Mouse (Mus musculus) embryonic fibroblast, embryonic 13.5 days (primary cell): ENCODE data around the gene Baiap3. TPM values are rescaled to one million over a fixed set of nuclear protein-coding genes. Genes with fewer than 3 reads are reported as not detected.

Source experiments
- H3K27ac ChIP-seq: 2 replicates; pipeline ENCODE4 v1.5.1; 2012; ENCODE audit warnings: low read length, control low read depth, inconsistent platforms; ENCODE audit not compliant: insufficient read depth
- H3K4me1 ChIP-seq: 2 replicates; pipeline ENCODE4 v1.6.1; 2011; ENCODE audit warnings: low read length; ENCODE audit not compliant: control insufficient read depth, insufficient read depth
- H3K4me3 ChIP-seq: 2 replicates; pipeline ENCODE4 v1.5.1; 2011; ENCODE audit warnings: mild to moderate bottlenecking, control low read depth, low read length; ENCODE audit not compliant: insufficient read depth
- CTCF ChIP-seq: IDR thresholded peaks from 2 replicates; pipeline ENCODE4 v1.5.1; 2011; ENCODE audit warnings: mild to moderate bottlenecking, control low read depth, low read length, moderate library complexity, borderline replicate concordance; ENCODE audit not compliant: insufficient read depth
- POLR2A ChIP-seq: IDR thresholded peaks from 2 replicates; pipeline ENCODE4 v1.6.1; 2011; ENCODE audit warnings: low read depth, mild to moderate bottlenecking, control low read depth, low read length, moderate library complexity
- polyA plus RNA-seq: library from polyadenylated mRNA; stranded (reverse); fragments of >200 nt; gene quantifications from 2 replicates; pipeline ENCODE4 v1.2.4, GENCODE M21; 2011; ENCODE audit warnings: low read depth; ENCODE audit not compliant: missing spikeins, insufficient read length

Baiap3 gene
- not detected in 2 replicates for polyA plus RNA-seq

DNA sequence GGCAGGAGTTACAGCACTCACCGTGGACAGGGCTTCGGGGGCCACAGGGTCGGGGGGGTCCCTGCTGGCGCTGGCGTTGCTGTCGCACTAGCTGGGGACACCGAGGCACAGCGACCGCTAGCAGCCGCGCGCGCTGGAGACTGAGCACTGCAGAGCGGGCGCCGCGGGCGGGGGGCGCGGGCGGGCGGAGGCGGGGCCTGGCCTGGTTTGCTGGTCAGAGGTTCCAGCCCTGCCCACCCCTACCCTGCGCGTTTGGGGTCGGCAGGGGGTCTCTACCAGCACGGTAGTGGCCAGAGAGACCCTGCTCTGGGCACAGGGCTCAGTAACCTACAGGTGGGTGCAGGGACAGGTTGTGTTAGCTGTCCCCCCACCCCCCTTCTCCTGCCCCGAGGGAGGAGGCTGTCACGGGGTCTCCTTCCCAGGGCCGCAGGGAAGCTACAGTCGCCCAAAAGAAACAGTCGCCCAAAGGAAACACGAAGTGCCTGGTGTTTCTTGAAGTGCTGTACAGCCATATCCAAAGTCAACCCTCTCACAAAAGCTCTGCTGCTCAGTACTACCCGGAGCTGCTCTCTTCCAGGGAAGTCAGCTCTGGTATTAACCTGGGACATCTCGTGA, at the start of gene Baiap3:
Baiap3 (minus strand) TSS at position 225 of the 615 bp plus-strand sequence.
- H3K27ac ChIP-seq, result no peak within 1 kb of the TSS
- no peaks in the 10 kb centered on the region for H3K4me1 ChIP-seq
- H3K4me3 ChIP-seq, result no peak within 1 kb of the TSS
- TF ChIP-seq POLR2A (no peak), CTCF (no peak)

DNA sequence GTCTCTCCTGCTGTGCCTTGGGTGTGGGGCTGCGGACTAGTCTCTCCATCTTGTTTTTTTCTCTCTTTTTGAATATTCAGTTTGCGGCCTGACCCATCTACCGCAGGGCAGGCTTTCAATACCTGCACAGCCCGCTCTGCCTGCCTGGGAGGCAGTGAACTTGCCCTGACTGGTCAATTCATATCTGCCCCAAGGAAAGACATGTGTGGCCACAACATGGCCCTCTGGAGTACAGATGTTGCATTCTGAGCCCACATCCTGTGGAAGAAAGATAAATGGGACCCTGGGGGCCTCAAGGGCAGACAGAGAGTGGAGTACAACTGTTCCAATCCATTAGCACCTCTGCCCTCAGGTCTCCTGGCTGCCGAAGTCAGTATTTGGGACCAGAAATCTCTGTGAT, 41.9 kb upstream of the Baiap3 start, which contains the start of gene Prss34:
Prss34 (plus strand) TSS at position 301 of the 400 bp plus-strand sequence.
- no peak for TF ChIP-seq POLR2A
- TF ChIP-seq CTCF, result no peak

DNA sequence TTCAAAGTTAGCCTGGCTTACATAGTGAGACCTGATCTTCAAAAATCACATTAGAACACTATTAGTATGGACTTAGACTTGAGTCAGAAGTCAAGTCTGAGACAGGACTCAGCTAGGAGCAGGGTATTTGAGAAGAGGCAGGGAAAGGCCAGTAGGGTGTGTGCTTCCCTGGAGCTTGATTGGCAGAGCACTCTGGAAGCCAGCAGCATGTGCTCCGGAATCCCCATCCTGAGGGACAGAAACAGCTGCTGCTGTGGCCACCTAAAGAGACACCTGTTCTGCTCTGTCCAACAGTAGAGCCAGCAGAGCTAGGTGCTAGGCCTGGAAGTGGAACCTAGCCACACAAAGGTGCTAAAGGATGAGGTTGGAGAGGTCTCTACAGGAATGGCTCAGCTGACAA, 37.9 kb upstream of the Baiap3 start:
- TF ChIP-seq CTCF, result no peak
- TF ChIP-seq POLR2A, result no peak
- Histone ChIP-seq H3K4me3 (no peak overlapping the region), H3K27ac (no peak overlapping the region)

More for the DNA sequence above, 41.9 kb upstream of the Baiap3 start, which contains the start of gene Prss34:
- H3K27ac ChIP-seq, result no peak within 1 kb of the TSS
- H3K4me3 ChIP-seq, result no peak within 1 kb of the TSS
- H3K4me1 ChIP-seq, result no peaks in the 10 kb centered on the region

DNA sequence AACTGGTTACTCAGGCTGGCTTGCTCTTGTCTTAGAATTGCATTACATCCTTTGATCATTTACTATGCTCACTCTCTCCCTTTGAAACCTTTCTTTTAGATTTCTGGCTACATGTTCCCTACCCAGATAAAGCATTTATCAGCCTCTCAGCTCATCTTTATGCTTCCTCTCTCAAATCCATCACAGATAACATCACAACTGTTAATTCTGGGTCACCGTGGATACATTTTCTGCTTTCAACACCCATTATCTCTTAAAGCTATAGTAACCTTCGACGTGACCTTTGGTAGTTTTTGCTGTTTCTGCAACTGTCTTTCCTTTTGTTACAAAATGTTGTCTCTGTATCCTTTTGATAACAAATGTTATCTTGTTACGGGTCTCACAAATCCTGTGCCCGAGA, 37.3 kb upstream of the Baiap3 start:
- TF ChIP-seq POLR2A (no peak), CTCF (no peak)
- Histone ChIP-seq H3K4me3 (no peak overlapping the region), H3K4me1 (no peaks in the 10 kb centered on the region), H3K27ac (no peak overlapping the region)

More for the DNA sequence above, 37.9 kb upstream of the Baiap3 start:
- no peaks in the 10 kb centered on the region for H3K4me1 ChIP-seq

DNA sequence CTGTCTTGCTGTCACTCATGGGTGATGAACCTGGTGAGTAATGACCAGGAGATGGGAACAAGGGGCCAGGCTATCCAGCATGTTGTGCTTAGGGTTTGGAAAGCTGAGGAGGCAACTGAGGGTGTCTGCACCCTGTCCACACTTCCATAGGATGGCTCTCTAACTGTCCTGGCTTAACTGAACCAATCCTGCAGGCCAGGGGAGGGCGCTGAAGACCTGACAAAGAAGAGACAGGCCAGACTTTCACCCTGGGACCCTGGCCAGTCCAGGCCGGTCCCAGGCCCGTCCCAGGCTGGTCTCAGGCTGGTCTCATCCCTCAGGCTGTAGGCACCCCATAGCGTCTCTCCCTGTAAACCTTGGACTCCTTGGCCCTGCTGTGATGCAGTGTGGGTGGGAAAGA, 34.2 kb upstream of the Baiap3 start:
- Histone ChIP-seq H3K4me1 (no peaks in the 10 kb centered on the region), H3K4me3 (no peak overlapping the region), H3K27ac (no peak overlapping the region)
- TF ChIP-seq CTCF (0 out of 2 replicates have a peak, but pooled peaks have one; percentile 2), POLR2A (no peak)

DNA sequence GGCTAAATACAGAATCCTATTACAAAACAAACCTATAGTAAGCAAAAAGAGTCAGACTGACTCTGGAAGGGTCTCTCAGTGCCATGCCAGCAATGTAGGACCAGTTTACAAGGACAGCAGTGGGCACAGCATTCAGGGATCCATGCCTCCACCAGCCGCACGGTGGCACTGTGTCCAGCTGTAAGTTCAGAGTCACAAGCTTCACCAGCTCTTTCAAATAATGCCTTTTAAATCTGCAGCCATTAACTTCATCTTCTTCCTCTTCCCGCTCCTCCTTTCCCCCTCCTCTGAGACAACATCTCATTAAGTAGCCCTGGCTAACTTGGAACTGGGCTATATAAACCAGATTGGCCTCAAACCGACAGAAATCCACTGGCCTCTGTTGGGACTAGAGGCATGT, 32.7 kb upstream of the Baiap3 start:
- Histone ChIP-seq H3K27ac (no peak overlapping the region), H3K4me3 (no peak overlapping the region), H3K4me1 (no peaks in the 10 kb centered on the region)
- peak; percentile 93 for TF ChIP-seq CTCF
- TF ChIP-seq POLR2A, result no peak

DNA sequence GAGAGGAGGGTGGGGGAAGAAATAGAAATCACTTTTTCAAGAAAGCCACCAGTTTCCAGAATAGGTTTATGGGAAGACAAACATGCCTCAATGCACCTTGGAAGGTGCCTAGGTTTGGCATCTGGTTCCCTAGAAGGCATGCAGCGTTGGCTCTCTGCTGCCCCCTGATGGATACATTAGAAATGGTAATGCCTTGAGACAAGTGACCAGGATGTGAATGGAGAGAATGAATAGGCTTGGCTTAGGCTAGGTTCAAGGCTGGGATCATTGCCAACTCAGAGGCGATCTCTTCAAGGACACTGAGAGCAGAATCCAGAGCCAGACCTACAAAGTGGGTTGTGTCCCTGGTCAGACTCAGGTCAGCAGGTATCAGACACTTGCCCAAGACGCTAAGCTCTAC, 28.9 kb upstream of the Baiap3 start:
- no peaks in the 10 kb centered on the region for H3K4me1 ChIP-seq
- no peak overlapping the region for H3K27ac ChIP-seq
- TF ChIP-seq POLR2A, result no peak
- TF ChIP-seq CTCF, result peak; percentile 80; the same call in 1 of the 2 replicates
- no peak overlapping the region for H3K4me3 ChIP-seq

DNA sequence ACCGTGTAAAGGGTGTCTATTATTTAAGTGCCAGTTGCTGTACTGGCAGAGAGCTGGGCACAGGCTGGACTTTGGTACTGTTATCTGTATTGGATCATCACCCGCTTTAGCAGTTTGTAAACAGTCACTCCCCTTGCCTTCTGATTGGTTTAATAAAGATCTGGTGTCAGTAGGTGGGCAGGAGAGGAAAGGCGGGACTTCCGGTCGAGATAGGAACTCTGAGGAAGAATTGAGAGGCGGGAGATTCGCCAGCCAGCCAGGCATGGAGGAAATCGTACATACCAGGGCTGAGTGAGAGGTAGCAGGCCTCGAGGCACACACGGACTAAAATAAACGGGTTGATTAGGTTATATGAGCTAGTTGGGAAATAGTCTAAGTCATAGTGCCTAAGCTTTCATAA, 26.0 kb upstream of the Baiap3 start:
- TF ChIP-seq POLR2A (no peak), CTCF (no peak)
- Histone ChIP-seq H3K27ac (no peak overlapping the region), H3K4me1 (no peaks in the 10 kb centered on the region), H3K4me3 (no peak overlapping the region)

DNA sequence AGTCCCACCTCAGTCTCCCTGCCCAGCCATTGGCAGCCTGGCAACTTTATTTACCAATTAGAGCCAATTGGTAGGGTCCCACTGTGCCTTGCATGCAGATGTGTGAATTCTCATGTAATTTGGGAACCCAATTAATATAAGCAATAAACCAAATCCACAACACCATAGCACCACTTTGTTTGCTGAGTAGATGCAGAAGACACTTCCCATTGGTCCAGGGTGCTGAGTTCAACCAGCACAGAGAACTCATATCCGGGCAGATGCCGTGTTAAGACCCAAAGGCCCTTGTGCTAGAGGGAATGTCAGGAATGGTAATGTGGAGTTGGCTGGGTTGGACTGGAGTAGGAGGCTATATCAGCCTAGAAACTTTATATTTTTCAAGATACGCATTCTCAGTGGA, 19.7 kb upstream of the Baiap3 start:
- Histone ChIP-seq H3K4me3 (no peak overlapping the region), H3K27ac (no peak overlapping the region), H3K4me1 (no peaks in the 10 kb centered on the region)
- no peak for TF ChIP-seq CTCF
- no peak for TF ChIP-seq POLR2A

DNA sequence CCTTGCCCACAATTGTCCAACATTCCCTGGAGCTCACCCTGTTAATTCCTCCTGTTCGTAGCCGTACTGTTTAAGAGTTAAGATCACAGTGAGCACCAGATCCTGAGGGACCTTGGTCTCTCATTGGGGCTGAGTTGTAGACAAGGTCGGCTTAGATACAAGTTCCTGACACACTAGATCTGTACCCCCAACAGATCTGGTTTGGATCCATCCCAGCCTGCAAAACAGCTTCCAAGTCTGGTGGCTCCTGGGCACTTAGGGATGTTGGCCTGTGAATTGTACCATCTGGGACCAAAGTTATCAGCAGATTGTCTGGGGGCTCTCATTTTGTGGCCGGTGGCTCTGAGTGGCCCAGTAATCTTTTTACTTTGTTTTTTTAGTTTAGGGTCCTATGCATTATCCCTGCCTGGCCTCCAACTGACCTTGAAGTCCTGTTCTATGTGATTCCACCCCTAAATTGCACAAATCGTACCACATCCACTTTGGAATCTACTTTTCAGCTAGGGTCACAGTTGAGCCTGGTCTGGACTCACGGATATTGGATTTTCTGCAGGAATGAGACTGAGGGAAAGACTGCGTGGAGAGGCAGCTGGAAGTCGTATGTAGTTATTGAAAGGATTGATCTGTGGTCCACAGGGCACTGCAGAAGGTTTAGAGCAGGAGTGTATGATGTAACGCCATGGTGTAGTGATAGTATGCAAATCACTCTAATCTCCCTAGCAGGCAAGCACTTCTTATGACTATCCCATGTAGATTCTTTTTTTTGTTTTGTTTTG, 18.6 kb upstream of the Baiap3 start, which contains the start of gene Ube2i:
Ube2i (minus strand) TSS at position 52 of the 776 bp plus-strand sequence.
- TF ChIP-seq POLR2A, result no peak; the same call in 1 of the 2 replicates
- no peak for TF ChIP-seq CTCF
- Histone ChIP-seq H3K4me1 (0 out of 2 replicates have a peak, but pooled peaks cover 6% of the 10 kb centered on the region), H3K4me3 (peak within 1 kb of the TSS; percentile 92), H3K27ac (peak within 1 kb of the TSS; percentile 98)
